Mouse (Mus musculus): Measurements from ENCODE around the gene Xpo4.
"Not testable (repeated sequence)": the region's sequence is repeated elsewhere in the genome, so short reads cannot be mapped to it uniquely, and the experiment has no call there.

Xpo4 gene

DNA sequence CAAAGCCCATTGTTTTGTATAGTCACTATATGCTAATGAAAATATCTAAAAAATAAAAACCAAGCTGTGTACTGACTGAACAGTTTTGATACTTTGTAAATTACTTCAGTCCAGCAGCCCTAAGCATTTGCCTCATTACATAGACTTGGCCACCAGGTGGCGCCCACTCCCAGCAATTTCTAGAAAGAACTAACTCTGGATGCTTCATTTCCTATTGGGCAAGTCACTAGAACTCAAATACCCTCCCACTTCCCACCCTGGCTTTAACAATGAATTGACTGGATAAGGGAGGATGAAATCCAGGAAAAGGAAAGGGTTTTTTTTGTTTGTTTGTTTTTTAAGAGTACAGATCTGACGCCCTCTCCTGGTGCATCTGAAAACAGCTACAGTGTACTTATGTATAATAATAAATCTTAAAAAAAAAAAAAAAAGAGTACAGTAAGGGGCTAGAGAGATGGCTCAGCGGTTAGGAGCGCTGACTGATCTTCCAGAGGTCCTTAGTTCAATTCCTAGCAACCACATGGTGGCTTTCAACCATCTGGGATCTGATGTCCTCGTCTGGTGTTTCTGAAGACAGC lies 14.8 kb upstream of the Xpo4 start:
- peak; percentile 77 for DNase-seq (ENCODE audit: low spot score)

DNA sequence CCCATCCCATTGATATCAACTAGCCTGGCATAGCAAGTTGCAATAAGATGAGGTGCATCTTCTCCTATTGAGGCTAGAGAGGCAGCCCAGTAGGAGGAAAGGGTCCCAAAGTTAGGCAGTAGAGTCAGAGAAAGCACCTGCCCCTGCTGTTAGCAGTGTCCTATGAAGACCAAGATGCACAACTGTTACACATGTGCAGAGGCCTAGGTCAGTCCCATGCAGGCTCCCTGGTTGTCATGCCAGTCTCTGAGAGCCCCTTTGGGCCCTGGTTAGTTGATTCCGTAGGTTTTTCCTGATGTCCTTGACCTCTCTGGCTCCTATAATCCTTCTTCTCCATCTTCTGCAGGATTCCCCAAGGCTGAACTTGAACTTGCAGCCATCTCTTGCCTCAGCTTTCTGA lies 14.3 kb upstream of the Xpo4 start:
- no peak for DNase-seq (ENCODE audit: low spot score)

- no peak for DNase-seq (ENCODE audit: low spot score)
Observed at GRCm38 (mm10) chr14:57675481-57675880, 10.3 kb upstream of the Xpo4 start.

- no peak for DNase-seq (ENCODE audit: low spot score)
Observed at GRCm38 (mm10) chr14:57665628-57665950, 359 bp upstream of the Xpo4 start.

GRCm38 (mm10) chr14:57664311-57664821 lies 864 bp downstream of the Xpo4 start:
- no peak for DNase-seq (ENCODE audit: low spot score)

- no peak for DNase-seq (ENCODE audit: low spot score)
Observed at GRCm38 (mm10) chr14:57663630-57664029, 1.6 kb downstream of the Xpo4 start.

GRCm38 (mm10) chr14:57658301-57658700 lies 6.9 kb downstream of the Xpo4 start:
- no peak for DNase-seq (ENCODE audit: low spot score)

DNA sequence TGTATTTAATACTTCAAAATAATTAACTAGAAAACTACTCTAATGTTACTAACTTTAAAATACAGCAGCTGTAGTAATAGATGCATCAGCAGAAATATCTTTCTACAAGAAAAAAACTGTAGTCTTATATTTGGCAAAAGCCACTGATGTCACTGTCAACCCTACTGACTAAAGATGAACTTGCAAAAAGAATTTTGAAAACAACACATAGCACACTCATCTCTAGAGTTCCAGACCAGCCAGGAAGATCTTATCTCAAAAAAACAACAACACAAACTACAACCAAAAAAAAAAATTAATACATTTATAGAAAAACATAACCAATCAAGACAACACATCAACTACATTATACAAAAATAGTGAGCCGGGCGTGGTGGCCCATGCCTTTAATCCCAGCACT lies 7.7 kb downstream of the Xpo4 start:
- no peak for DNase-seq (ENCODE audit: low spot score)

DNA sequence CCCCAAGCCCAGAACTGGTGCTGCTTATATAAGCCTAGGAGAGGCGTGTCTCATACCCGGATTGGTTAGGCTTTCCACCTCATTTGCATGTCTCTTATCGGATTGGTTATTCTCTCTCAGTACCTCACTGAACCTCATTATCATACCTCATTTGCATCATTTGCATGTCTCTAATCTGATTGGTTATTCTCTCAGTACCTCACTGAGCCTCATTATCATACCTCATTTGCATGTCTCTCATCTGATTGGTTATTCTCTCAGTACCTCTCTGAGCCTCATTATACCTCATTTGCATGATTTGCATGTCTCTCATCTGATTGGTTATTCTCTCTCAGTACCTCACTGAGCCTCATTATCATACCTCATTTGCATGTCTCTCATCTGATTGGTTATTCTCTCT lies 8.7 kb downstream of the Xpo4 start:
- not testable (repeated sequence) for DNase-seq (ENCODE audit: low spot score)

GRCm38 (mm10) chr14:57649501-57649900 lies 15.7 kb downstream of the Xpo4 start:
- DNase-seq (ENCODE audit: low spot score), result no peak

- no peak for DNase-seq (ENCODE audit: low spot score)
Observed at GRCm38 (mm10) chr14:57646155-57646554, 19.1 kb downstream of the Xpo4 start.

DNA sequence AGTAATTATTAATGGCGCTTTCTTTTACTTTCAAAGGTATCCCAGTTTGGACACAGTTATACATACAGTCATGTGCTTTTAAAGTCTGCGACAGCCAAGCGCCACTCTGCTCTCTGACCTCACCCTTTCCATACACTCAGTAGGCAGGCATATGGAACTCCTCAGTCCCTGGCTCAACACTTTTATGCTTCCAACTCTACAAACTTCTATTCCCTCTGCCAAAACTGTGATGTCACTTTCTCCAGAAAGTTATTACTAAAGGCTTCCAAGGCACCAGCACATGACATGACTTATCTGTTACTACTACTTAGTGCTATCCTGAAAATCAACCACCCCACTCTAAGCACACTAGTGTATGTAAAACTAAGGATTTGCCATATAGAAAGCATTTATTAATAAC lies 26.1 kb downstream of the Xpo4 start:
- no peak for DNase-seq (ENCODE audit: low spot score)

- DNase-seq (ENCODE audit: low spot score), result no peak
Observed at GRCm38 (mm10) chr14:57634141-57634540, 31.1 kb downstream of the Xpo4 start.

DNA sequence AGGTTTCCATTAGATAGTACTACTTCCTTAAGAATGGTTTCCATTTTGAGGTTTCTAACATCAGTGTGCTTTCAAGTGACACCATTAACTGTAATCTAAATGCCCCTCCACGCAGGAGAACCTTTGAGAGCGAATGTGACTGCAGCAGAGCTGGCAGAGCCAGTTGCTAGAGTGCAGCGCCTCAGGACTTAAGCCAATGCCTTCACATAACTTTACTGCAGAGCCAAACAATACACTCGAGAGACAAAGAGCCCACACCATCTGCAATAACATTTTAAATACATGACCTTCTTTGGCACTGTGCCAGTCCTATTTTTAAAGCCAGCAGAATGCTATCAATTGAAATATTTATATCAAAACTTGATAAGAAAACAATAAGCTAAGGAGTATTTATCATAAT lies 35.6 kb downstream of the Xpo4 start:
- no peak for DNase-seq (ENCODE audit: low spot score)

DNA sequence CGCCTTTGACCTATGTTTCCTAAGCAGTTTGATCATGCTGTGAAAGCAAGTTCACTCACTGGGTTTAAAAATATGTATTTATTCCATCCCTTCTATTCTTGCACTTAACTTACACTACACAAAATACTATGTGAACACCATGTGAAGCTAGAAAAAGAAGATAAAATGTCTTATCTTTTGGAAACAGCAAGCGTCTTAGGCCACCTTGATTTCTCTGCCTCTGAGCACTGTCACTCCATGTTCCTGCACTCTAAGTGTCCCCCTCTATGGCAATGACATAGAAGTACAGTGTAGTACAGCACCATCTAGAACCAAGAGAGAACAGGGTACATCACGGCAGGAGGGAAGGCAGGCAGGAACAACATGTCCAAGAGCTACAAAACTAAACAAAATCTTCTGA lies 42.3 kb downstream of the Xpo4 start:
- DNase-seq (ENCODE audit: low spot score), result no peak

- DNase-seq (ENCODE audit: low spot score), result no peak
Observed at GRCm38 (mm10) chr14:57621699-57622098, 43.5 kb downstream of the Xpo4 start.

DNA sequence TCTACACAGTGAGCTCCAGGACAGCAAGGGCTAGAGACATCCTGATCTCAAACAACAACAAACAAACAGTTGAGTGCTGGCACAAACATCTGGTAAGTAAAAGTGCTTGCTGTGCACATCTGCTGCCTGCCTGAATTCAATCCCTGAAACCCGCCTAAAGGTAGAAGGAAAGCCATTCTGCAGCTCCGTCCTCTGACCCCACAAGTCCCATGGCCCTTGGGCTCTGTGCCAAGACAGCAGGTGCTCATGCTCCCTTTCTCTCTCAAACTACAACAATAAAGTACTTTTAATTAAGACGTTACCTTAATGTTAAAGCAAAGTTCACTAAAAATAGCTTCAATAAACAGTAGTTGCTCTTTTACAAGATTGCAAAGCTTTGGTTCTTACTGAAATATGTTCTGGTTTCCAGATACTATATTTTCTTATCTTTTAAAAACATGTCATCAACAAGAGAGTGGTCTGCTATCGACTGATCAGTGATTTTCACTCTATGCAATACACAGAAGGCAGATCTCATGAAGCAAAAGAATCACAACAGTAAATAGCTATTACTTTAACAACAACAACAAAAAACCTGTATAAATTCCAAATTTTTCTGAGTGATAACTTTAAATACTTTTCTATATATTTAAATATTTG lies 44.5 kb downstream of the Xpo4 start:
- no peak for DNase-seq (ENCODE audit: low spot score)

DNA sequence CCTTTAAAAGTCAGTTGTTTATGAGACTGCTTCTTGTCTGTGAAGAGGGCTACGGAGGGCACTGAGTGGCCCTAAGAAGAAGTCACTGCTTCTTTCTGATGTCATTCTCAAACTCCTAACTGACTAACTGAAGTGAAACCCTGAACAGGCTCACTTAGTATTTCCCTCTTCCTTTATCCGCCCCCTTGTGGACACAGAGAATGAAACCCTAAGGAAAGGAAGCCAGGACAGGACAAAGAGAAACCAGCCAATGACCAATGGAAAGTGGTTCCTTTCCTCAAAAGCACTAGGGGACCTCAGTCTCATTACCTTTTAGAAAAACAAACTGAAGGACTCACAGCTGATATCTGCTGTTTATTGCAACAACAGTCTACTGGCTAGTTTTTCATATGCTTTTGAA lies 45.7 kb downstream of the Xpo4 start:
- peak; percentile 34 for DNase-seq (ENCODE audit: low spot score)

DNA sequence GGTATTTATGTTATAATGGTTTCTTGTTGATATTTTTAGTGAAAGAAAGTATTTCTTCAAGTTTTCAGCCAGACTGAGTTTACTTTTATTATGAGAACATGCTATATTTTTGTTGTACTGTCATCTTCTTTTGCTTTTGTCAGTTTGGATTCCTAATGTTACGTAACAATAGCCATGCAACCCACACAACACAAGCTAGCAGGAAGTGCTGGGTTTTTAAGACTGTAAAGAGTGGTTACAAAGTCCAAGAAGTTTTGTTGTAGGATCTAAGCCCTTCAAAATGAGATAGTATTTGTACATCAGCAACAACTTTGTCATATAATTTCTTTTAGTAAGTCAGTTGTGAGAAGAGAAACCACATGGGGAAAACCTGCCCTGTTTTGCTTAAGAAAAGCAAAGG lies 47.6 kb downstream of the Xpo4 start:
- DNase-seq (ENCODE audit: low spot score), result no peak

- no peak for DNase-seq (ENCODE audit: low spot score)
Observed at GRCm38 (mm10) chr14:57616339-57616965, 48.8 kb downstream of the Xpo4 start.

- no peak for DNase-seq (ENCODE audit: low spot score)
Observed at GRCm38 (mm10) chr14:57615828-57616227, 49.4 kb downstream of the Xpo4 start.

DNA sequence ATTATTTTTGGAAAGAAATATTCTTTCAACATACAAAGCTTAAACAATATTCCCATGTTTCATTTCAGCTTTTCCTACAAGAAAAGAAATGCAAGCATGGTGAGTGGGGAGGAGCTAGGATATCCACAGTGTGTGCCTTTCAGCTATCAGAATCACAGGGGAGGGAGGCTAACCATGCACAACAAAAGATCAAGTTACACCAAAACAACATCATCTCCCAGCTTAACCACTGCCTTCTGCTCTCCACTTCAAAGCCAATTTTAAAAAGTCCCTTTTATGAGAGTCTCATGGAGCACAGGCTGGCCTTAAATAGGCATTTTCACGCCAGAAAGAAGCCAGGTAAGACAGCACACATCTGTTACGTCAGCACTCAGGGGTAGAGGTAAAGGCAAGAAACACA lies 54.2 kb downstream of the Xpo4 start:
- DNase-seq (ENCODE audit: low spot score), result no peak

DNA sequence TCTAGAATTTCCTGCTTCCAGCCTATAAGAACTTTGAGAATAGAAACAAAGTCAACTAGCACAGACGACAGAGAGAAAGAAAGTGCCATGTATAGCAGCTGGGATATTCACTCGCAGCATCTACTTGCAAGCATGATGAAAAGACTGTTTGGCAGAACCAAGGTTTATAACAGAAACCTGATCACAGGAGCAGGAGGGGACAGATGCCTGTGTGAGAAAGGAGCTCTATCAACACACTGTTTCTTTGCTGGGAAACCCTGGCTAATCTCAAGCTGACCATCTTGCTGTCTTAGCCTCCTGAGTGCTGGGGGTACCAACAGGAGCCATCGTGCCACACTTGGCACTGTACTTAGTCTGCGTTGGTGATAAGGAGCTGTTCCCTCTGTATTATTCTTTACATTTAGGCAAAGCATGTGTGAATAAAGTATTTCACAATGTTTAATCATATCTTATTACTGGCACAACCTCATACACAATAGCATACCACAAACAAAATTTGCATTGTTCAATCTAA lies 55.4 kb downstream of the Xpo4 start:
- DNase-seq (ENCODE audit: low spot score), result no peak

DNA sequence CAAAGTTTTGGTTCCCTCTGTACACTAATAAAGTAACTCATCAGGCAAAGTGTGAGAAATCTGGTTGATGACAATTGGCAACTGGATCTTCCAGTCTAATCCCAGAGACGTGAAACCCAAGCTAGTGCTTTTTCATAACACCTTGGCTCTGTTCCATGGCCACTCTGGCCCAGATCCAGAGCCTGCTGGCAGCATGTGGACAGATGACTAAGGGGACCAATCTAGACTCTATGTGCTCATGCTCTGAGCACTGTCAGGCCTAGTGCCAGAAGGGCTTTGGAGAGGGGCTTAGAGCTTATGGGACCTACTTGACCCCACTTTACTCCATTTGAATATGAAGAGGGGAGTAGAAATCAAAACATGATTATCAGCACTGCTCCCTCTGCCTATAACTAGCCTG lies 57.7 kb downstream of the Xpo4 start:
- peak; percentile 90 for DNase-seq (ENCODE audit: low spot score)

All from ovary, postnatal 14 days (tissue).